Mouse (Mus musculus): ENCODE data around the gene Upp1. TPM values are rescaled to one million over a fixed set of nuclear protein-coding genes. Genes with fewer than 3 reads are reported as not detected.
A peak's percentile ranks its signal among the peaks of the same experiment; 100 is the strongest.

Gene Upp1
- polyA plus RNA-seq (2016; fragmentation: Nextera tagmentation; extraction: Ambion mirVana): 3.4 and 4.5 TPM in 2 replicates

- Histone ChIP-seq H3K9ac (peak within 1 kb of the TSS; percentile 44), H3K4me3 (peak within 1 kb of the TSS; percentile 41), H3K27ac (no peak within 1 kb of the TSS), H3K36me3 (no peaks in the 10 kb centered on the region), H3K4me2 (replicated peaks) (peak within 1 kb of the TSS; percentile 83), H3K9me3 (no peaks in the 10 kb centered on the region), H3K27me3 (peaks cover 50% of the 10 kb centered on the region), H3K4me1 (peaks cover 22% of the 10 kb centered on the region)
- WGBS: 0% methylated on average over 7 of the region's 7 CpGs
- ATAC-seq (ENCODE audit: insufficient number of reproducible peaks, insufficient read depth, low FRiP score, low TSS enrichment): no peak
Observed at GRCm38 (mm10) chr11:9118050-9118420, at the start of gene Upp1. Gene Upp1 (plus strand): TSS chr11:9118103.

- H3K9me3 ChIP-seq: no peaks in the 10 kb centered on the region
- ATAC-seq (ENCODE audit: insufficient number of reproducible peaks, insufficient read depth, low FRiP score, low TSS enrichment): no peak
- no peaks in the 10 kb centered on the region for H3K27me3 ChIP-seq
- no peak overlapping the region for H3K4me2 ChIP-seq (replicated peaks)
- H3K27ac ChIP-seq: no peak overlapping the region
- no peaks in the 10 kb centered on the region for H3K4me1 ChIP-seq
- no peak overlapping the region for H3K4me3 ChIP-seq
- no peak overlapping the region for H3K9ac ChIP-seq
- no peaks in the 10 kb centered on the region for H3K36me3 ChIP-seq
- 90% methylated on average over 3 of the region's 3 CpGs for WGBS
Observed at GRCm38 (mm10) chr11:9076444-9076843, 41.5 kb upstream of the Upp1 start.

GRCm38 (mm10) chr11:9113189-9113588 lies 4.7 kb upstream of the Upp1 start:
- no peak overlapping the region for H3K9ac ChIP-seq
- no peak for ATAC-seq (ENCODE audit: insufficient number of reproducible peaks, insufficient read depth, low FRiP score, low TSS enrichment)
- no peak overlapping the region for H3K4me2 ChIP-seq (replicated peaks)
- peaks cover 29% of the 10 kb centered on the region for H3K27me3 ChIP-seq
- peaks cover 11% of the 10 kb centered on the region for H3K4me1 ChIP-seq
- H3K27ac ChIP-seq: no peak overlapping the region
- no peaks in the 10 kb centered on the region for H3K9me3 ChIP-seq
- WGBS: 69% methylated on average over 2 of the region's 2 CpGs
- no peaks in the 10 kb centered on the region for H3K36me3 ChIP-seq
- no peak overlapping the region for H3K4me3 ChIP-seq

- Histone ChIP-seq H3K36me3 (no peaks in the 10 kb centered on the region), H3K9ac (no peak overlapping the region), H3K4me1 (peaks cover 22% of the 10 kb centered on the region), H3K4me3 (no peak overlapping the region), H3K27me3 (peaks cover 45% of the 10 kb centered on the region), H3K4me2 (replicated peaks) (peak overlapping the region; percentile 35; the same call in 1 of the 2 replicates), H3K9me3 (no peaks in the 10 kb centered on the region), H3K27ac (no peak overlapping the region)
- WGBS: 8% methylated on average over 9 of the region's 9 CpGs
- no peak for ATAC-seq (ENCODE audit: insufficient number of reproducible peaks, insufficient read depth, low FRiP score, low TSS enrichment)
Observed at GRCm38 (mm10) chr11:9115367-9116120, 2.4 kb upstream of the Upp1 start.

GRCm38 (mm10) chr11:9116121-9116520 lies 1.8 kb upstream of the Upp1 start:
- under 1% methylated on average over 10 of the region's 10 CpGs for WGBS
- no peak for ATAC-seq (ENCODE audit: insufficient number of reproducible peaks, insufficient read depth, low FRiP score, low TSS enrichment)
- Histone ChIP-seq H3K9ac (no peak overlapping the region), H3K9me3 (no peaks in the 10 kb centered on the region), H3K4me1 (peaks cover 22% of the 10 kb centered on the region), H3K4me2 (replicated peaks) (peak overlapping the region; percentile 35), H3K36me3 (no peaks in the 10 kb centered on the region), H3K27ac (no peak overlapping the region), H3K27me3 (peaks cover 50% of the 10 kb centered on the region), H3K4me3 (0 out of 2 replicates have a peak overlapping the region, but pooled peaks have one; percentile 12)

GRCm38 (mm10) chr11:9116916-9117315 lies 987 bp upstream of the Upp1 start:
- Histone ChIP-seq H3K9ac (no peak overlapping the region), H3K27me3 (peaks cover 50% of the 10 kb centered on the region), H3K4me2 (replicated peaks) (no peak overlapping the region), H3K27ac (no peak overlapping the region), H3K4me3 (no peak overlapping the region), H3K36me3 (no peaks in the 10 kb centered on the region), H3K4me1 (peaks cover 22% of the 10 kb centered on the region), H3K9me3 (no peaks in the 10 kb centered on the region)
- ATAC-seq (ENCODE audit: insufficient number of reproducible peaks, insufficient read depth, low FRiP score, low TSS enrichment): no peak
- WGBS: 2% methylated on average over 3 of the region's 3 CpGs

- Histone ChIP-seq H3K9ac (no peak overlapping the region), H3K36me3 (no peaks in the 10 kb centered on the region), H3K4me1 (peaks cover 22% of the 10 kb centered on the region), H3K27ac (no peak overlapping the region), H3K4me2 (replicated peaks) (peak overlapping the region; percentile 83), H3K9me3 (no peaks in the 10 kb centered on the region), H3K4me3 (peak overlapping the region; percentile 41), H3K27me3 (peaks cover 50% of the 10 kb centered on the region)
- WGBS: 2% methylated on average over 13 of the region's 13 CpGs
- ATAC-seq (ENCODE audit: insufficient number of reproducible peaks, insufficient read depth, low FRiP score, low TSS enrichment): no peak
Observed at GRCm38 (mm10) chr11:9117358-9118049, 399 bp upstream of the Upp1 start.

GRCm38 (mm10) chr11:9118421-9119121 lies 668 bp downstream of the Upp1 start:
- Histone ChIP-seq H3K27me3 (peaks cover 50% of the 10 kb centered on the region), H3K36me3 (no peaks in the 10 kb centered on the region), H3K4me3 (peak overlapping the region; percentile 41), H3K9ac (peak overlapping the region; percentile 44), H3K4me1 (peaks cover 22% of the 10 kb centered on the region), H3K9me3 (no peaks in the 10 kb centered on the region), H3K27ac (no peak overlapping the region), H3K4me2 (replicated peaks) (peak overlapping the region; percentile 83)
- WGBS: 2% methylated on average over 40 of the region's 40 CpGs
- no peak; the same call in 1 of the 2 replicates for ATAC-seq (ENCODE audit: insufficient number of reproducible peaks, insufficient read depth, low FRiP score, low TSS enrichment)

- WGBS: 4% methylated on average over 22 of the region's 22 CpGs
- Histone ChIP-seq H3K36me3 (no peaks in the 10 kb centered on the region), H3K4me1 (peaks cover 22% of the 10 kb centered on the region), H3K9ac (no peak overlapping the region), H3K4me3 (peak overlapping the region; percentile 41), H3K27me3 (peaks cover 47% of the 10 kb centered on the region), H3K9me3 (no peaks in the 10 kb centered on the region), H3K27ac (no peak overlapping the region), H3K4me2 (replicated peaks) (peak overlapping the region; percentile 83)
- ATAC-seq (ENCODE audit: insufficient number of reproducible peaks, insufficient read depth, low FRiP score, low TSS enrichment): no peak
Observed at GRCm38 (mm10) chr11:9119231-9120020, 1.5 kb downstream of the Upp1 start.

GRCm38 (mm10) chr11:9122315-9122714 lies 4.4 kb downstream of the Upp1 start:
- ATAC-seq (ENCODE audit: insufficient number of reproducible peaks, insufficient read depth, low FRiP score, low TSS enrichment): no peak

More at GRCm38 (mm10) chr11:9122315-9122714, 4.4 kb downstream of the Upp1 start:
- Histone ChIP-seq H3K36me3 (no peaks in the 10 kb centered on the region), H3K4me3 (no peak overlapping the region), H3K9ac (no peak overlapping the region), H3K27ac (no peak overlapping the region), H3K4me1 (peaks cover 20% of the 10 kb centered on the region), H3K27me3 (peaks cover 29% of the 10 kb centered on the region), H3K9me3 (no peaks in the 10 kb centered on the region), H3K4me2 (replicated peaks) (no peak overlapping the region)
- WGBS: 74% methylated on average over 4 of the region's 4 CpGs
